Mouse (Mus musculus) heart, adult 2 months (tissue): ENCODE data around the gene Mrpl48. TPM values are rescaled to one million over a fixed set of nuclear protein-coding genes. Genes with fewer than 3 reads are reported as not detected.
A peak's percentile ranks its signal among the peaks of the same experiment; 100 is the strongest.

Source experiments
- DNase-seq, 2 experiments: peaks; one replicate each; pipeline ENCODE4 v3.0.0; 2021
- H3K27ac ChIP-seq: fragments of 200-600 bp; 2 replicates; pipeline ENCODE4 v1.8.1; 2022
- H3K27me3 ChIP-seq: fragments of 200-500 bp; 2 replicates; pipeline ENCODE4 v1.6.1; 2012; ENCODE audit warnings: mild to moderate bottlenecking, low read length, inconsistent platforms, mixed read lengths; ENCODE audit not compliant: control insufficient read depth, insufficient read depth
- H3K36me3 ChIP-seq: fragments of 200-500 bp; 2 replicates; pipeline ENCODE4 v1.6.1; 2012; ENCODE audit warnings: low read length, inconsistent platforms; ENCODE audit not compliant: control insufficient read depth, insufficient read depth
- H3K4me1 ChIP-seq: fragments of 200-500 bp; 2 replicates; pipeline ENCODE4 v1.6.1; 2011; ENCODE audit warnings: low read length; ENCODE audit not compliant: control insufficient read depth, insufficient read depth
- H3K4me3 ChIP-seq: fragments of 200-600 bp; 2 replicates; pipeline ENCODE4 v1.8.1; 2022
- H3K79me2 ChIP-seq: fragments of 200-500 bp; replicated peaks from 2 replicates; pipeline ENCODE4 v1.6.1; 2012; ENCODE audit warnings: mild to moderate bottlenecking, inconsistent platforms, low read length, moderate library complexity, mixed read lengths; ENCODE audit not compliant: control insufficient read depth, insufficient read depth
- H3K9ac ChIP-seq: fragments of 200-500 bp; 2 replicates; pipeline ENCODE4 v1.6.1; 2012; ENCODE audit warnings: low read depth, mild to moderate bottlenecking, control low read depth, inconsistent platforms, low read length, mixed read lengths
- CTCF ChIP-seq: fragments of 200-600 bp; IDR thresholded peaks from 2 replicates; pipeline ENCODE4 v1.8.1; 2022; ENCODE audit warnings: antibody characterized with exemption, mild to moderate bottlenecking, moderate library complexity
- EP300 ChIP-seq: fragments of 200-500 bp; IDR thresholded peaks from 2 replicates; pipeline ENCODE4 v1.6.1; 2011; ENCODE audit warnings: low read depth, low read length, control low read depth; ENCODE audit not compliant: insufficient read depth
- POLR2A ChIP-seq: fragments of 200-500 bp; IDR thresholded peaks from 2 replicates; pipeline ENCODE4 v1.6.1; 2011; ENCODE audit warnings: mild to moderate bottlenecking, low read depth, low read length, control low read depth; ENCODE audit not compliant: insufficient read depth
- WGBS: fragments of 180-500 bp; shearing (Covaris S2); methylation state at CpG from one replicate; pipeline ENCODE4 v1.1.7; 2018; 5-methylcytosine and 5-hydroxymethylcytosine counted together
- intact Hi-C: fragments of 180-260 bp; cut with DNase I; formaldehyde crosslinking; loops from one replicate; pipeline ENCODE4 v1.15.1; 2025
- polyA plus RNA-seq: library from polyadenylated mRNA; depleted of rRNA; stranded (reverse); fragments of >200 nt; gene quantifications from 2 replicates; pipeline ENCODE4 v1.2.3, GENCODE M21; 2012
- total RNA-seq, 2 experiments: library from RNA; stranded (reverse); gene quantifications; 2 replicates each; pipeline ENCODE4 v1.2.3; 2021

Gene Mrpl48
- total and polyA plus RNA-seq, 3 experiments: 24.1 to 69.9 (median 65.7) TPM

- no peak overlapping the region for H3K27ac ChIP-seq
- WGBS: 71% methylated on average over 2 of the region's 2 CpGs
- H3K4me1 ChIP-seq: peaks cover 7% of the 10 kb centered on the region
- intact Hi-C loops: no loop called here
- TF ChIP-seq EP300 (no peak), POLR2A (no peak), CTCF (peak; percentile 51)
- no peak overlapping the region for H3K4me3 ChIP-seq
- no peak for DNase-seq
- H3K27me3 ChIP-seq: no peaks in the 10 kb centered on the region
- H3K9ac ChIP-seq: no peak overlapping the region
- H3K79me2 ChIP-seq: peaks cover 8% of the 10 kb centered on the region
- peaks cover 4% of the 10 kb centered on the region; the same call in 1 of the 2 replicates for H3K36me3 ChIP-seq
These were observed 14.2 kb upstream of the Mrpl48 start for GRCm38 (mm10) chr7:100622277-100622676.

- Histone ChIP-seq H3K27me3 (no peaks in the 10 kb centered on the region), H3K4me3 (no peak overlapping the region), H3K4me1 (peaks cover 4% of the 10 kb centered on the region), H3K9ac (no peak overlapping the region), H3K79me2 (peaks cover 7% of the 10 kb centered on the region), H3K27ac (no peak overlapping the region), H3K36me3 (peaks cover 5% of the 10 kb centered on the region)
- TF ChIP-seq POLR2A (no peak), CTCF (no peak), EP300 (no peak)
- WGBS: 84% methylated on average over 4 of the region's 4 CpGs
- intact Hi-C loops: no loop called here
- no peak for DNase-seq
These were observed 8.2 kb upstream of the Mrpl48 start for GRCm38 (mm10) chr7:100616121-100616857.

GRCm38 (mm10) chr7:100608910-100609309 lies 809 bp upstream of the Mrpl48 start:
- no peak for DNase-seq
- Histone ChIP-seq H3K27ac (peak overlapping the region; percentile 89; the same call in 1 of the 2 replicates), H3K4me3 (peak overlapping the region; percentile 99), H3K4me1 (peaks cover 2% of the 10 kb centered on the region; the same call in 1 of the 2 replicates), H3K27me3 (no peaks in the 10 kb centered on the region), H3K36me3 (peaks cover 5% of the 10 kb centered on the region), H3K9ac (peak overlapping the region; percentile 98; the same call in 1 of the 2 replicates), H3K79me2 (peaks cover 2% of the 10 kb centered on the region)
- 5% methylated on average over 4 of the region's 4 CpGs for WGBS
- intact Hi-C loops: no loop called here
- no peak for TF ChIP-seq POLR2A
- TF ChIP-seq EP300: no peak
- TF ChIP-seq CTCF: no peak

- peak within 1 kb of the TSS; percentile 98 for H3K9ac ChIP-seq
- peak; percentile 96 to 99 for DNase-seq
- peaks cover 2% of the 10 kb centered on the region for H3K79me2 ChIP-seq
- no peaks in the 10 kb centered on the region for H3K27me3 ChIP-seq
- H3K36me3 ChIP-seq: peaks cover 5% of the 10 kb centered on the region
- TF ChIP-seq CTCF (peak; percentile 54), POLR2A (peak; percentile 81), EP300 (peak; percentile 90)
- H3K4me1 ChIP-seq: peaks cover 2% of the 10 kb centered on the region; the same call in 1 of the 2 replicates
- under 1% methylated on average over 105 of the region's 105 CpGs for WGBS
- intact Hi-C loops: loop anchor here (1.0 kb wide), 2 partner anchors 16 to 24 kb away; no protein-coding TSS in a partner anchor
- H3K4me3 ChIP-seq: peak within 1 kb of the TSS; percentile 99
- H3K27ac ChIP-seq: peak within 1 kb of the TSS; percentile 92
These were observed 629 bp downstream of the Mrpl48 start, which contains the start of gene Rab6a for GRCm38 (mm10) chr7:100607214-100608129. Rab6a (plus strand) TSS chr7:100607410.

- TF ChIP-seq CTCF (no peak), EP300 (no peak), POLR2A (no peak)
- 39% methylated on average over 5 of the region's 5 CpGs for WGBS
These were observed 7.9 kb downstream of the Mrpl48 start for GRCm38 (mm10) chr7:100600211-100600610.

GRCm38 (mm10) chr7:100593349-100593748 lies 14.8 kb downstream of the Mrpl48 start:
- DNase-seq: no peak
- Histone ChIP-seq H3K9ac (no peak overlapping the region), H3K4me1 (no peaks in the 10 kb centered on the region), H3K27me3 (no peaks in the 10 kb centered on the region), H3K4me3 (no peak overlapping the region), H3K79me2 (no peaks in the 10 kb centered on the region), H3K27ac (no peak overlapping the region), H3K36me3 (no peaks in the 10 kb centered on the region)
- intact Hi-C loops: no loop called here
- TF ChIP-seq CTCF: no peak
- no peak for TF ChIP-seq POLR2A
- TF ChIP-seq EP300: no peak

More at GRCm38 (mm10) chr7:100600211-100600610, 7.9 kb downstream of the Mrpl48 start:
- DNase-seq: no peak
- H3K9ac ChIP-seq: no peak overlapping the region
- H3K4me1 ChIP-seq: no peaks in the 10 kb centered on the region
- intact Hi-C loops: no loop called here
- H3K4me3 ChIP-seq: no peak overlapping the region
- H3K27ac ChIP-seq: no peak overlapping the region
- H3K27me3 ChIP-seq: no peaks in the 10 kb centered on the region
- no peaks in the 10 kb centered on the region for H3K36me3 ChIP-seq
- H3K79me2 ChIP-seq: no peaks in the 10 kb centered on the region
